Mouse (Mus musculus): Measurements from ENCODE around the gene Afg3l1. TPM values are rescaled to one million over a fixed set of nuclear protein-coding genes. Genes with fewer than 3 reads are reported as not detected.

Gene Afg3l1
- polyA plus RNA-seq (2015; fragmentation: Nextera tagmentation; extraction: Ambion mirVana) = 29.8 and 33.5 TPM in 2 replicates

DNA sequence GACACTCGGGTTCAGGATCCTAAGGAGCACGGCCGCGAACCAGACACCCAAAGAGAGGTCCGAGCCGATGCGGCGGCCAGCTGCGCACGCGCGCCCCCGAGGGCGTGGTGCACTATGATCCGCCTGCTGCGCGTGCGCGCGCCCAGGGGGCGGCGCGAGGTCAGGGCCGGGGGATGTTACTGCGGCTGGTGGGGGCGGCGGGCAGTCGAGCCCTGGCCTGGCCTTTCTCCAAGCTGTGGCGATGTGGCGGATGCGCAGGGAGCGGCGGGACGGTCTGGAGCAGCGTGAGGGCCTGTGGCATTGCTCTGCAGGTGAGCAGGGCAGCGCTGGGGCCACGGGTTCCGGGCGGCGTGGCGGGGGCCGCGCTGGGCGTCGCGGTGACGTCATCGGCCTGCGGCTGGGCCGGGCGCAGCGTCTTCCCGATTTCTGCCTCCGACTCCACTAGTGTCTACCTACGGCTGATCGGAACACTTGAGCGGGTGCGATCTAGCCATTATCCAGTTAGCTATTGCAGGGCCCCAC, at the start of gene Afg3l1:
Afg3l1 (plus strand) TSS at position 167 of the 522 bp plus-strand sequence.

DNA sequence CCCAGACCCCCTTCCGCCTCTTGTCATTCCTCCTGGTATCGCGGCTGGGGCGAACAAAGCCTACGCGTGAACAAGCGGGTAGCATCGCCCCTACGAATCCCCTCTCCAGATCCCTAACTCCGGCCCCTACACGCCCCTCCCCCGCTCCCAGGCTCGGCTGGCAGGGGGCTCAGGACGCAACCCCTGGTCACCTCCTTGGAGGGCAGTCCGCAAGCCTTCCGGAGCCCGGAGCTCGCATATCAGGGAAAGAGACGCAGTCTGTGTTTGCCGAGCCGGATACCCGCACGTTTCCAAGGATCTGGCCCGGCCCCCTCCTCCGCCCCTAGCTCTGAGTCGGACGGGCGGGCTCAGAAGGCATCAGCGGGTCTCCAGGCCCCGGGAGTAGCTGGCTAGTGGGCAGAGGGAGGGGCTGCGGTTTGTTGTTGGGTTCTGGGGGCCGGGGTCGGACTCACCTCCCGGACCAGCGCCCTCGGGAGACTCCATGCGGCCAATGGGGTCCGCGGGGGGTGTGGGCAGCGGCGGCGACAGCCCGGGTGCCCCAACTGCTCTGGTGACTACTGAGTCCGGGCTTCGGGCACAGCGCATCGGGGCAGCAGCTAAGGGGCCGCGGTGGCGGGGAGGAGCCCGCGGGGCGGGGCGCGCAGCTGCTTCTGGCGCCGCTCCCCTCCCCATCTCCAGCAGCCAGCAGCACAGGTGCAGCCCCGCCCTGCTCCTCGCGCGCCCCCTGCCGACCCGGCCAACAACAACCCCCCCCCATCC, 37.3 kb downstream of the Afg3l1 start, which contains the start of gene Dbndd1:
Dbndd1 (minus strand) TSS at position 683 of the 759 bp plus-strand sequence.

DNA sequence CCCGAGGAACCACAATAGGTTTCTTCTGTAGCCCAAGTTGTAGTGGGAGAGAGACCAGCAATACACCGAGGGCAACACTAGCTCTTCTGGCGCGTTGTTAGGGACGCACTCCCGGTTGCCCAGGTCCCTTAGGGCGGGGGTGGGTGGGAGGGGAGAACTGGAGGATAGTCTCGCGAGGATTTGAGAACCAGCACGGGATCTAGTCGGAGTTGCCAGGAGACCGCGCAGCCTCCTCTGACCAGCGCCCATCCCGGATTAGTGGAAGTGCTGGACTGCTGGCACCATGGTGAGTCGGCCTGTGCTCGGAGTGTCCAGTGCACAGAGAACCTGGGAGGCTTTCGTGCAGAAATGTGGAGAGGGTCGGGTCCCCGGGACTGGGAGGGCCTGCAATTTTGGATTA, 41.0 kb downstream of the Afg3l1 start, which contains the start of gene Gas8:
Gas8 (plus strand) TSS at position 168 of the 400 bp plus-strand sequence.

Other genes with a start within 250 kb of the Afg3l1 start
- 1.5 and 2.4 TPM in 2 replicates for gene Spata2l, start 241.7 kb upstream of the Afg3l1 start, polyA plus RNA-seq (2015; fragmentation: Nextera tagmentation; extraction: Ambion mirVana)
- gene Zfp276, start 223.7 kb upstream of the Afg3l1 start, polyA plus RNA-seq (2015; fragmentation: Nextera tagmentation; extraction: Ambion mirVana) = 11.3 and 12.2 TPM in 2 replicates
- 7.9 and 10.9 TPM in 2 replicates for gene Vps9d1, start 223.6 kb upstream of the Afg3l1 start, polyA plus RNA-seq (2015; fragmentation: Nextera tagmentation; extraction: Ambion mirVana)
- 27.5 and 28.0 TPM in 2 replicates for gene Fanca, start 159.3 kb upstream of the Afg3l1 start, polyA plus RNA-seq (2015; fragmentation: Nextera tagmentation; extraction: Ambion mirVana)
- gene Spire2, start 145.2 kb upstream of the Afg3l1 start, polyA plus RNA-seq (2015; fragmentation: Nextera tagmentation; extraction: Ambion mirVana) = 3.0 and 3.4 TPM in 2 replicates
- gene Tcf25, start 104.2 kb upstream of the Afg3l1 start, polyA plus RNA-seq (2015; fragmentation: Nextera tagmentation; extraction: Ambion mirVana) = 81.3 and 88.0 TPM in 2 replicates
- gene Mc1r, start 70.8 kb upstream of the Afg3l1 start, polyA plus RNA-seq (2015; fragmentation: Nextera tagmentation; extraction: Ambion mirVana) = 0.13 and 0.18 TPM in 2 replicates
- gene Tubb3, start 66.5 kb upstream of the Afg3l1 start, polyA plus RNA-seq (2015; fragmentation: Nextera tagmentation; extraction: Ambion mirVana) = 0.49 and 0.63 TPM in 2 replicates
- 16.1 and 17.4 TPM in 2 replicates for gene Def8, start 54.4 kb upstream of the Afg3l1 start, polyA plus RNA-seq (2015; fragmentation: Nextera tagmentation; extraction: Ambion mirVana)
- gene Dbndd1, start 37.6 kb downstream of the Afg3l1 start, polyA plus RNA-seq (2015; fragmentation: Nextera tagmentation; extraction: Ambion mirVana) = 0.12 and 0.22 TPM in 2 replicates
- gene Gas8, start 40.9 kb downstream of the Afg3l1 start, polyA plus RNA-seq (2015; fragmentation: Nextera tagmentation; extraction: Ambion mirVana) = 4.4 and 5.3 TPM in 2 replicates
- gene Rhou, start 176.0 kb downstream of the Afg3l1 start, polyA plus RNA-seq (2015; fragmentation: Nextera tagmentation; extraction: Ambion mirVana) = 1.9 and 2.7 TPM in 2 replicates